9 mouse cellular contexts compared by ENCODE assay signal in the genomic region with DNA sequence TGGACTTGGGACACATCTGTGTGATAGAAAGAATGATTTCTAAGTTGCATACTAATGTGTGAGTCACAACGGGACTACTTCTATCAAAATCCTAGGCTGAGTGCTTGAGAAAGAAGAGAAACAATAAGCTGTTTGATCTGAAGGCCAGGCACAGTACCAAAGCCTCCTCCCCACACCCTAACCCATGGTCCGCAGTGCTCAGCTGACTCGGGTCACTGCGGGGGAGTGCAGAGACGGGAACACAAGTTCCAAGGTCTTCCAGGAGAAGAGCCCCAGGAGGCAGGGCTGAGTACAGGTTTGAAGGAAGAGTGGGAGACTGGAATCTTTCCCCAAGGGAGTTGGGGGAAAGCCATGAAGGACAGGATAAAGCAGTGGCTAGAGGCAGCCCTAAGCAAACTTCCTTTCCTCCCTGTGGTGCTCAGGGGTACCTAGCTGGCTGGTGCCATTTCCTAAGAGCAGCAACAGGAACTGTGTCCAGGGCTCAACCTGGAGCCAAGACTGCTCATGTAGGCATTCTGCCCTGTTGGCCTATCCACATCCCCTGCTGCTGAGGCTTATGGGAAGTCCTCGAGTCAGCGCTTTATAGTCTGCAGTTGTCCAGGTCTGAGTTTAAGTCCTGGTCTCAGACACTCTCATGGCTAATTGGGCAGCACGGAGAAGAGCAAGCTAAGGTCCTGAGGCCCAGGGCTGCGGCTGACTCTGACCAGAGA. TPM values are rescaled to one million over a fixed set of nuclear protein-coding genes. Genes with fewer than 3 reads are reported as not detected.
DNase-seq lines count a peak whose midpoint lies in the region; ATAC-seq lines count a peak whose summit lies in the region.
"Had no signal": no experiment of that assay in that cellular context is flagged by ENCODE, and none has a peak within 500 bp of the region (broad histone marks: within the 10 kb centered on the region; RNA-seq: fewer than 3 reads in every experiment).

No protein-coding gene starts in this region.

- H3K27me3 ChIP-seq in lung, embryonic 16.5 days (ENCODE audit: control insufficient read depth, insufficient read depth, low read depth, low read length): no peaks in the 10 kb centered on the region
- no peaks in the 10 kb centered on the region for H3K27me3 ChIP-seq in stomach, embryonic 15.5 days (replicated peaks)

- H3K4me1 ChIP-seq in lung, embryonic 16.5 days (replicated peaks; ENCODE audit: control insufficient read depth, insufficient read depth, low read length): peaks cover 44% of the 10 kb centered on the region
- H3K4me1 ChIP-seq in stomach, embryonic 15.5 days: peaks cover 25% of the 10 kb centered on the region

- 59% methylated on average over 9 of the region's 9 CpGs for WGBS in lung, embryonic 16.5 days
- WGBS in stomach, embryonic 15.5 days: 66% methylated on average over 9 of the region's 9 CpGs

- no peaks in the 10 kb centered on the region for H3K9me3 ChIP-seq in lung, embryonic 16.5 days (ENCODE audit: control insufficient read depth, low read length)
- H3K9me3 ChIP-seq in stomach, embryonic 15.5 days: no peaks in the 10 kb centered on the region

- H3K27ac ChIP-seq in lung, embryonic 16.5 days (ENCODE audit: low read length): peak overlapping the region; percentile 47
- peak overlapping the region; percentile 6; the same call in 1 of the 2 replicates for H3K27ac ChIP-seq in stomach, embryonic 15.5 days

- no peaks in the 10 kb centered on the region for H3K36me3 ChIP-seq in lung, embryonic 16.5 days (ENCODE audit: control insufficient read depth, insufficient read depth, low read length)
- no peaks in the 10 kb centered on the region for H3K36me3 ChIP-seq in stomach, embryonic 15.5 days

- no peak overlapping the region for H3K4me3 ChIP-seq in lung, embryonic 16.5 days (ENCODE audit: low read length)
- no peak overlapping the region for H3K4me3 ChIP-seq in stomach, embryonic 15.5 days (replicated peaks)

- H3K9ac ChIP-seq in lung, embryonic 16.5 days (ENCODE audit: low read length): peak overlapping the region; percentile 10
- H3K9ac ChIP-seq in stomach, embryonic 15.5 days: no peak overlapping the region

- no peak overlapping the region for H3K4me2 ChIP-seq in lung, embryonic 16.5 days (ENCODE audit: low read depth, low read length)
- no peak overlapping the region for H3K4me2 ChIP-seq in stomach, embryonic 15.5 days

- peak; percentile 94 for DNase-seq in heart, adult 11 months
- DNase-seq in heart, postnatal 4 days: no peak
- DNase-seq in lung, adult 18-20 months: no peak
- DNase-seq in adrenal gland, postnatal 25 days: peak; percentile 30
- DNase-seq in layer of hippocampus, postnatal 10 days (ENCODE audit: low spot score in 2 of 2): no peak

- no peak for ATAC-seq in lung, embryonic 16.5 days (ENCODE audit: low read depth)
- no peak for ATAC-seq in stomach, embryonic 15.5 days (ENCODE audit: insufficient read depth, low FRiP score, low read depth)
- no peak for ATAC-seq in megakaryocyte, adult 5-6 weeks (ENCODE audit: poor library complexity, severe bottlenecking)

RNA-seq across cellular contexts. Expression of a gene that starts 48.1 kb away (rescaled TPM):
- total RNA-seq in heart, postnatal 4 days (2021): 10 to 100 TPM; 19.8 to 20.3 TPM
- 49.0 and 56.2 TPM in 2 replicates for polyA plus RNA-seq in lung, embryonic 16.5 days (2015; fragmentation: Nextera tagmentation; extraction: Ambion mirVana)
- total RNA-seq in adrenal gland, postnatal 25 days (2021): 48.4 and 50.5 TPM in 2 replicates
- 16.3 and 18.0 TPM in 2 replicates for polyA plus RNA-seq in stomach, embryonic 15.5 days (2015; fragmentation: Nextera tagmentation; extraction: Ambion mirVana)
- total RNA-seq in megakaryocyte, adult 5-6 weeks (2015): 2.4 and 2.8 TPM in 2 replicates
- 2.3 and 3.3 TPM in 2 replicates for total RNA-seq in megakaryocyte, adult 5-6 weeks (2017)
- 10 to 100 TPM; 12.8 to 15.5 TPM for total RNA-seq in layer of hippocampus, postnatal 10 days (2021)
- total RNA-seq: MEL had no signal

Comparison
In these comparisons a context has a peak if more than half of its experiments do, and no peak if none do; other contexts are left out.
1. DNase-seq: peak in heart, adult 11 months (single experiment) and adrenal gland, postnatal 25 days (single experiment); none in heart, postnatal 4 days (single experiment), lung, adult 18-20 months (0 of 2) and layer of hippocampus, postnatal 10 days (0 of 2).